Mouse (Mus musculus): Measurements from ENCODE around the gene Dnah17.

DNA sequence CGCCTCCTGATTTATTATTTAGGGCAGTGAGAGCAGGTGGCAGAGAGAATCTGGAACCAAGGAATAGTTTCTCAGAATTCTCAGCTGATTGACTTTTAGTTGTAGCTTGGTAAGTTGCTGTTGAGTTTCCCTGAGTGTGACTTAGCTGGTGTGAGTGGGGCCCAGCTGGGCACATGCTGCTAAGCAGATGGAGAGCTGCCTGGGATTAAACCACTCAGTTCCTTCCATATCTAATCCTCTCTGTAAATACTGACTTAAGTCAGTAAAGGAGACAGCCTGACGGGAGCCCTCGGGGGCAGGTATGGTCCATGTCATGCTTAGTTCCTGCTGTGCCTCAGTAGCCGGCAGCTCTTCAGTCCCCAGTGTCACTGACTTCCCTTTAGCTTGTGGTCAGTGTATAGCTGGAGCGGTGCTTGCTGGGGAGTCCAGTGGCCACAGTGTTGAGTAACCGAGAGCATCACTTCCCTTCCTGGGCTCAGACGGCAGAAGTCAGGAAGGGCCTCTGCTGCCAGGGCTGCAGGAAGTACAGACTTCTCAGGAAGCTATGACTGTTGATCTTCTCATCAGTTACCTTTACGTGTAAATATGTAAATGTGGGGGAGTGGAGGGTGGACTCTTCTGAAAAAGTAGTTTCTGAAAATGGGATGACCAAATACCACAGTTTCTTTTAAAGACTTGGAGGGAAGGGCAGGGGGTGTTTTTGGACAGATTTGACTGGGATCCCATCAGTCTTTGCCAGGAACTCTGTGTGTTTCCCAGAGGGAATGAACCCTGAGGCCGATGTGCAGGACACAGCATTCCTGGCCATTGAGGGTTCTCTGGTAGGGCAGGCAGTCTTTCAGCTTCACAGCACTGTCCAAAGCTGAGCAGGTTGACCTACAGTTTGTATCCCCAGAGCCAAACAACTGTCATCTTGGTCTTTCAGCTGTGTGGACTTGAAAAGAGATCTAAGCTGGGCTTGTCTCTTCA, 138.6 kb downstream of the Dnah17 start:
- TF ChIP-seq CTCF (IDR thresholded peaks at IDR 0.05): no peak
- TF ChIP-seq EP300 (IDR thresholded peaks at IDR 0.05): no peak
